Mouse (Mus musculus): ENCODE measurements around the gene Rpl36a. TPM values are rescaled to one million over a fixed set of nuclear protein-coding genes. Genes with fewer than 3 reads are reported as not detected.

The Rpl36a gene
- total RNA-seq, 1 experiment, result 1,886 TPM

GRCm38 (mm10) chrX:134564326-134564725 is 21.1 kb upstream of the Rpl36a start:
- no peak overlapping the region for H3K27ac ChIP-seq (ENCODE audit: insufficient read depth, low read depth, low read length, poor library complexity, severe bottlenecking)
- no peaks in the 10 kb centered on the region for H3K4me1 ChIP-seq (ENCODE audit: control insufficient read depth in 2 of 2, insufficient read depth in 2 of 2, low read length in 2 of 2, poor library complexity in 1 of 2)
- no peaks in the 10 kb centered on the region for H3K36me3 ChIP-seq (ENCODE audit: control insufficient read depth, insufficient read depth, low read length, poor library complexity, severe bottlenecking)
- DNase-seq (ENCODE audit: low read depth, low spot score), result no peak
- H3K4me3 ChIP-seq (ENCODE audit: insufficient read depth in 1 of 2, low read depth in 1 of 2, low read length in 2 of 2, poor library complexity in 1 of 2, severe bottlenecking in 1 of 2), result no peak overlapping the region
- in situ Hi-C loops (cut with MboI; ENCODE audit: low sequenced_read_pairs in 2 of 2, unreplicated experiment in 2 of 2), result no loop called here
- TF ChIP-seq ZC3H11A (IDR thresholded peaks at IDR 0.05; ENCODE audit: borderline replicate concordance, low read depth, low read length), result no peak
- no peak for TF ChIP-seq HCFC1 (IDR thresholded peaks at IDR 0.05; ENCODE audit: borderline replicate concordance, insufficient read depth, low read length)
- no peak for TF ChIP-seq MAFK (IDR thresholded peaks at IDR 0.05; ENCODE audit: insufficient read depth, low read depth, low read length)
- TF ChIP-seq CHD2 (IDR thresholded peaks at IDR 0.05; ENCODE audit: low read depth, low read length), result no peak
- no peak for TF ChIP-seq ZNF384 (IDR thresholded peaks at IDR 0.05; ENCODE audit: low read depth, low read length)
- H3K9ac ChIP-seq (ENCODE audit: insufficient read depth, low read depth, low read length, poor library complexity, severe bottlenecking), result no peak overlapping the region
- H3K9me3 ChIP-seq (ENCODE audit: control insufficient read depth, insufficient read depth, low read depth, low read length), result no peaks in the 10 kb centered on the region

- TF ChIP-seq HCFC1 (IDR thresholded peaks at IDR 0.05; ENCODE audit: borderline replicate concordance, insufficient read depth, low read length), result no peak
- TF ChIP-seq CHD2 (IDR thresholded peaks at IDR 0.05; ENCODE audit: low read depth, low read length), result no peak
- no peak for TF ChIP-seq ZNF384 (IDR thresholded peaks at IDR 0.05; ENCODE audit: low read depth, low read length)
- TF ChIP-seq ZC3H11A (IDR thresholded peaks at IDR 0.05; ENCODE audit: borderline replicate concordance, low read depth, low read length), result no peak
- TF ChIP-seq MAFK (IDR thresholded peaks at IDR 0.05; ENCODE audit: insufficient read depth, low read depth, low read length), result no peak
- Histone ChIP-seq H3K9me3 (ENCODE audit: control insufficient read depth, insufficient read depth, low read depth, low read length) (no peaks in the 10 kb centered on the region), H3K4me1 (ENCODE audit: control insufficient read depth in 2 of 2, insufficient read depth in 2 of 2, low read length in 2 of 2, poor library complexity in 1 of 2) (no peaks in the 10 kb centered on the region), H3K27ac (ENCODE audit: insufficient read depth, low read depth, low read length, poor library complexity, severe bottlenecking) (no peak overlapping the region), H3K4me3 (ENCODE audit: insufficient read depth in 1 of 2, low read depth in 1 of 2, low read length in 2 of 2, poor library complexity in 1 of 2, severe bottlenecking in 1 of 2) (no peak overlapping the region), H3K36me3 (ENCODE audit: control insufficient read depth, insufficient read depth, low read length, poor library complexity, severe bottlenecking) (no peaks in the 10 kb centered on the region), H3K9ac (ENCODE audit: insufficient read depth, low read depth, low read length, poor library complexity, severe bottlenecking) (no peak overlapping the region)
- DNase-seq (ENCODE audit: low read depth, low spot score), result no peak
- in situ Hi-C loops (cut with MboI; ENCODE audit: low sequenced_read_pairs in 2 of 2, unreplicated experiment in 2 of 2), result no loop called here
Measured at GRCm38 (mm10) chrX:134566536-134567222, 18.8 kb upstream of the Rpl36a start.

- H3K9me3 ChIP-seq (ENCODE audit: control insufficient read depth, insufficient read depth, low read depth, low read length), result no peaks in the 10 kb centered on the region
- in situ Hi-C loops (cut with MboI; ENCODE audit: low sequenced_read_pairs in 2 of 2, unreplicated experiment in 2 of 2), result no loop called here
- H3K36me3 ChIP-seq (ENCODE audit: control insufficient read depth, insufficient read depth, low read length, poor library complexity, severe bottlenecking), result no peaks in the 10 kb centered on the region
- H3K9ac ChIP-seq (ENCODE audit: insufficient read depth, low read depth, low read length, poor library complexity, severe bottlenecking), result no peak overlapping the region
- H3K27ac ChIP-seq (ENCODE audit: insufficient read depth, low read depth, low read length, poor library complexity, severe bottlenecking), result no peak overlapping the region
- no peak overlapping the region for H3K4me3 ChIP-seq (ENCODE audit: insufficient read depth in 1 of 2, low read depth in 1 of 2, low read length in 2 of 2, poor library complexity in 1 of 2, severe bottlenecking in 1 of 2)
- no peak for TF ChIP-seq MAFK (IDR thresholded peaks at IDR 0.05; ENCODE audit: insufficient read depth, low read depth, low read length)
- no peak for TF ChIP-seq ZNF384 (IDR thresholded peaks at IDR 0.05; ENCODE audit: low read depth, low read length)
- no peak for TF ChIP-seq CHD2 (IDR thresholded peaks at IDR 0.05; ENCODE audit: low read depth, low read length)
- no peak for TF ChIP-seq ZC3H11A (IDR thresholded peaks at IDR 0.05; ENCODE audit: borderline replicate concordance, low read depth, low read length)
- no peak for TF ChIP-seq HCFC1 (IDR thresholded peaks at IDR 0.05; ENCODE audit: borderline replicate concordance, insufficient read depth, low read length)
- no peak for DNase-seq (ENCODE audit: low read depth, low spot score)
- H3K4me1 ChIP-seq (ENCODE audit: control insufficient read depth in 2 of 2, insufficient read depth in 2 of 2, low read length in 2 of 2, poor library complexity in 1 of 2), result no peaks in the 10 kb centered on the region
Measured at GRCm38 (mm10) chrX:134577896-134578295, 7.6 kb upstream of the Rpl36a start.

- H3K9ac ChIP-seq (ENCODE audit: insufficient read depth, low read depth, low read length, poor library complexity, severe bottlenecking), result no peak overlapping the region
- H3K4me1 ChIP-seq (ENCODE audit: control insufficient read depth in 2 of 2, insufficient read depth in 2 of 2, low read length in 2 of 2, poor library complexity in 1 of 2), result no peaks in the 10 kb centered on the region
- in situ Hi-C loops (cut with MboI; ENCODE audit: low sequenced_read_pairs in 2 of 2, unreplicated experiment in 2 of 2), result no loop called here
- TF ChIP-seq ZC3H11A (IDR thresholded peaks at IDR 0.05; ENCODE audit: borderline replicate concordance, low read depth, low read length) (no peak), ZNF384 (IDR thresholded peaks at IDR 0.05; ENCODE audit: low read depth, low read length) (no peak), MAFK (IDR thresholded peaks at IDR 0.05; ENCODE audit: insufficient read depth, low read depth, low read length) (no peak), CHD2 (IDR thresholded peaks at IDR 0.05; ENCODE audit: low read depth, low read length) (no peak)
- no peak overlapping the region for H3K27ac ChIP-seq (ENCODE audit: insufficient read depth, low read depth, low read length, poor library complexity, severe bottlenecking)
- no peak for DNase-seq (ENCODE audit: low read depth, low spot score)
- H3K36me3 ChIP-seq (ENCODE audit: control insufficient read depth, insufficient read depth, low read length, poor library complexity, severe bottlenecking), result no peaks in the 10 kb centered on the region
- no peak overlapping the region for H3K4me3 ChIP-seq (ENCODE audit: insufficient read depth in 1 of 2, low read depth in 1 of 2, low read length in 2 of 2, poor library complexity in 1 of 2, severe bottlenecking in 1 of 2)
- no peaks in the 10 kb centered on the region for H3K9me3 ChIP-seq (ENCODE audit: control insufficient read depth, insufficient read depth, low read depth, low read length)
Measured at GRCm38 (mm10) chrX:134580528-134581305, 4.7 kb upstream of the Rpl36a start.
